Mouse (Mus musculus) ES-Bruce4 (cell line): ENCODE data around the gene Rbm8a2. TPM values are rescaled to one million over a fixed set of nuclear protein-coding genes. Genes with fewer than 3 reads are reported as not detected.
A peak's percentile ranks its signal among the peaks of the same experiment; 100 is the strongest.
"Not testable (repeated sequence)": the region's sequence is repeated elsewhere in the genome, so short reads cannot be mapped to it uniquely, and the experiment has no call there.

Experiments used
- H3K27ac ChIP-seq: 2 replicates; pipeline ENCODE4 v1.5.1; 2012; ENCODE audit warnings: low read length, inconsistent platforms; ENCODE audit not compliant: insufficient read depth
- H3K27me3 ChIP-seq: 2 replicates; pipeline ENCODE4 v1.6.1; 2012; ENCODE audit warnings: mild to moderate bottlenecking, low read length, inconsistent platforms; ENCODE audit not compliant: control insufficient read depth, poor library complexity, insufficient read depth, severe bottlenecking
- H3K36me3 ChIP-seq: 2 replicates; pipeline ENCODE4 v1.6.1; 2012; ENCODE audit warnings: inconsistent platforms, mild to moderate bottlenecking, low read length, moderate library complexity; ENCODE audit not compliant: control insufficient read depth, poor library complexity, insufficient read depth, severe bottlenecking
- H3K4me1 ChIP-seq: one replicate; pipeline ENCODE4 v1.8.1; 2011; ENCODE audit warnings: low read length; ENCODE audit not compliant: control insufficient read depth, insufficient read depth
- H3K4me3 ChIP-seq: 2 replicates; pipeline ENCODE4 v1.5.1; 2011; ENCODE audit warnings: low read depth, mild to moderate bottlenecking, low read length
- H3K9ac ChIP-seq: 2 replicates; pipeline ENCODE4 v1.6.1; 2012; ENCODE audit warnings: low read depth, mild to moderate bottlenecking, inconsistent platforms; ENCODE audit not compliant: poor library complexity, severe bottlenecking
- H3K9me3 ChIP-seq: replicated peaks from 2 replicates; pipeline ENCODE4 v1.6.1; 2012; ENCODE audit warnings: mild to moderate bottlenecking, low read length, inconsistent platforms; ENCODE audit not compliant: control insufficient read depth, poor library complexity, insufficient read depth, severe bottlenecking
- CTCF ChIP-seq: IDR thresholded peaks from one replicate; pipeline ENCODE4 v1.8.1; 2011; ENCODE audit warnings: low read depth, low read length
- EP300 ChIP-seq: IDR thresholded peaks from 2 replicates; pipeline ENCODE4 v1.6.1; 2011; ENCODE audit warnings: low read depth, low read length; ENCODE audit not compliant: insufficient read depth
- POLR2A ChIP-seq: IDR thresholded peaks from one replicate; pipeline ENCODE4 v1.8.1; 2011; ENCODE audit warnings: low read length; ENCODE audit not compliant: insufficient read depth
- polyA plus RNA-seq: library from polyadenylated mRNA; stranded (reverse); fragments of >200 nt; gene quantifications from 2 replicates; pipeline ENCODE4 v1.2.4, GENCODE M21; 2011; ENCODE audit warnings: low read depth; ENCODE audit not compliant: missing spikeins, insufficient read depth, insufficient read length

Rbm8a2 gene
- 1.6 and 2.3 TPM in 2 replicates for polyA plus RNA-seq

GRCm38 (mm10) chr1:175979014-175979413 lies at the start of gene Rbm8a2:
Gene Rbm8a2 (minus strand): TSS chr1:175979114.
- H3K4me3 ChIP-seq, H3K9ac ChIP-seq, H3K27ac ChIP-seq, H3K4me1 ChIP-seq, H3K36me3 ChIP-seq, H3K27me3 ChIP-seq, H3K9me3 ChIP-seq: not testable (repeated sequence)

- Histone ChIP-seq H3K9me3 (no peaks in the 10 kb centered on the region; the same call in none of the 2 replicates), H3K36me3 (no peaks in the 10 kb centered on the region), H3K27me3 (no peaks in the 10 kb centered on the region), H3K4me1 (no peaks in the 10 kb centered on the region), H3K4me3 (no peak overlapping the region), H3K27ac (peak overlapping the region; percentile 28; the same call in 1 of the 2 replicates), H3K9ac (no peak overlapping the region)
- TF ChIP-seq POLR2A (no peak), EP300 (no peak), CTCF (no peak)
Measured at GRCm38 (mm10) chr1:176028397-176028796, 49.5 kb upstream of the Rbm8a2 start.

- Histone ChIP-seq H3K9me3 (no peaks in the 10 kb centered on the region; the same call in 1 of the 2 replicates), H3K27ac (no peak overlapping the region), H3K4me3 (no peak overlapping the region), H3K27me3 (no peaks in the 10 kb centered on the region), H3K9ac (no peak overlapping the region), H3K36me3 (no peaks in the 10 kb centered on the region), H3K4me1 (no peaks in the 10 kb centered on the region)
- TF ChIP-seq EP300, result no peak
- TF ChIP-seq POLR2A, result no peak
- no peak for TF ChIP-seq CTCF
Measured at GRCm38 (mm10) chr1:176024501-176024900, 45.6 kb upstream of the Rbm8a2 start.

GRCm38 (mm10) chr1:176018523-176018922 lies 39.6 kb upstream of the Rbm8a2 start:
- Histone ChIP-seq H3K4me1 (peaks cover under 1% of the 10 kb centered on the region), H3K27me3 (no peaks in the 10 kb centered on the region), H3K4me3 (no peak overlapping the region), H3K9me3 (no peaks in the 10 kb centered on the region; the same call in 1 of the 2 replicates), H3K27ac (no peak overlapping the region), H3K36me3 (no peaks in the 10 kb centered on the region), H3K9ac (no peak overlapping the region)
- TF ChIP-seq EP300 (no peak), POLR2A (no peak), CTCF (no peak)

- no peak overlapping the region for H3K4me3 ChIP-seq
- peaks cover 8% of the 10 kb centered on the region for H3K9me3 ChIP-seq
- H3K27ac ChIP-seq, result no peak overlapping the region
- H3K4me1 ChIP-seq, result peaks cover 2% of the 10 kb centered on the region
- H3K36me3 ChIP-seq, result no peaks in the 10 kb centered on the region
- no peak overlapping the region for H3K9ac ChIP-seq
- no peaks in the 10 kb centered on the region for H3K27me3 ChIP-seq
- TF ChIP-seq EP300 (no peak), POLR2A (no peak), CTCF (no peak)
Measured at GRCm38 (mm10) chr1:176016076-176016475, 37.2 kb upstream of the Rbm8a2 start.

- Histone ChIP-seq H3K36me3 (no peaks in the 10 kb centered on the region), H3K4me3 (no peak overlapping the region), H3K27ac (no peak overlapping the region), H3K27me3 (no peaks in the 10 kb centered on the region), H3K9ac (no peak overlapping the region), H3K4me1 (peaks cover 2% of the 10 kb centered on the region), H3K9me3 (peaks cover 8% of the 10 kb centered on the region; the same call in 1 of the 2 replicates)
- TF ChIP-seq EP300, result no peak
- TF ChIP-seq POLR2A, result no peak
- no peak for TF ChIP-seq CTCF
Measured at GRCm38 (mm10) chr1:176013497-176014268, 34.8 kb upstream of the Rbm8a2 start.
